Mouse (Mus musculus) 3134 (cell line): ENCODE data around the gene Rcbtb2.

Experiments used
- DNase-seq: peaks from one replicate; pipeline ENCODE4 v3.0.0-alpha.2; 2011; ENCODE audit warnings: low spot score; ENCODE audit not compliant: insufficient read length; ENCODE audit errors: extremely low read depth

Rcbtb2 gene

DNA sequence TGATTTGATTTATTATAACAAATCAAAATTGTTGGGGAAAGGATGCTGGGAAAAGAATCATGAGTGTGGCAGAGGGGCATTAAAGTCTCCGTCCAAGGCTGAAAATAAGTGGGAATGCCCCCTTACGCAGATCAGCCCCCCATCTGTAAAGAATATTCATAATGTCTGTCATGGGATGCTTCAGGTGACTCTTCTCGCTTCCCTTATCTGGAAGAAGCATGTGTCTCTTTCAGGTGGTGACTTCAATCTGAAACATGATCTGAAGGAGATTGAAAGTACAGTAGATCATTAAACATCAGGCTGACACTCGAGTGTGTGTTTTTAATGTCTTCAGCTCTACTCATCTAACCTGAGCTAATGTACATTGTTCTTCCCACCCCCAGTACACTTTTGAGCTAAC lies 22.7 kb downstream of the Rcbtb2 start:
- no peak for DNase-seq

- peak; percentile 16 for DNase-seq
Measured at GRCm38 (mm10) chr14:73146721-73147120, 23.9 kb downstream of the Rcbtb2 start.

DNA sequence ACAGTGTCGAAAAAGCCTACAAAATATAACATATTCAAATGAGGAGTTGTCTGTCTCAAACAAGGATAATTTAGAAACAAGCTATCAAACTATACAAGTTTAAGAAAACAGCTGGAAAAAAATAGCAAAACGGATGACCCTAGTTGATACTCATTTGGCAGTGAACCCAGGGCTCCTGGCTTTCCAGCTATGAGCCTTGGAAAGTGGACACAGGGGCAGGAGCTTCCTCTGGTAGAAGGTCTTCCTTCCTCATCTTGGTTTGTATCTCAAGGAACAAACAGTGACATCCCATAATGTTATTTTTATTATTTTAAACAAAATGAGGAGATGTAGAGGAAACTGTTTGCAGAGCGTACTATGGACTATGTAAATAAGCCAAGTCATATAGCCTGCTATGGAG lies 25.3 kb downstream of the Rcbtb2 start:
- DNase-seq = no peak

GRCm38 (mm10) chr14:73161303-73161702 lies 38.5 kb downstream of the Rcbtb2 start:
- no peak for DNase-seq

GRCm38 (mm10) chr14:73162192-73162800 lies 39.5 kb downstream of the Rcbtb2 start:
- no peak for DNase-seq

GRCm38 (mm10) chr14:73163363-73163998 lies 40.6 kb downstream of the Rcbtb2 start:
- DNase-seq = no peak

DNA sequence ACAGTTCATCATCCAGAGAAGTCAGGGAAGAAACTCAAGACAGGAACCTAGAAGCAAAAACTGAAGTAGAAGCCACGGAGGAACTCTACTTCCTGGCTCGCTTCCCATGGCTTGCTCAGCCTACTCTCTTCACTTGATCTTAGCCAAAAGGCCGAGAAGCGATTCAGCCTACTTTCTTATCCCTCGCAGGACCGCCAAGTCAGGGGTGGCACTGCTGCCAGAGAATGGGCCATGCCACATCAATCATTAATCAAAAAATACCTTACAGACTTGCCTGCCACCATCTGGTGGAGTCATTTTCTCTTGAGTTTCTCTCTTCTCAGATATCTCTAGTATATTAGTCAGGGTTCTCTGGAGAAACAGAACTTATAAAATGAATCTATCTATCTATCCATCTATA lies 42.3 kb downstream of the Rcbtb2 start:
- no peak for DNase-seq

DNA sequence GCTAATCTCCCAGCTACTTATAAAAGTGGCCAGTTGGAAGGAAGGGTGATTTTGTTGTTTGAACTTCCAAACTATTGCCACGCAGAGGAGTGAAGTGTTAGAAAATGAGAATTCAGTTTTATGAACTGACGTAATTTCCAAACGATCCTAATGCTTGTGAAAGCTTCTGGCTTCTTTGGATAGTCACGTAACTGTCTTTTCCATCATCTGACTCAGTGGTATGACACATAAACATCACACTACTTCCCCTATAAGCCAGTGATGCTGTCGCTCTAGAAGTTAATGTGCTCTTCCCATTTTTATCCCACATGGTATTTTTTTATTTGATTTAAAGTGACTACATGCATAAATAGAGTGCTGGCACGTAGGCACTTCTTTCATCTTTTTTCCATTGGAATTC lies 45.8 kb downstream of the Rcbtb2 start:
- no peak for DNase-seq

DNA sequence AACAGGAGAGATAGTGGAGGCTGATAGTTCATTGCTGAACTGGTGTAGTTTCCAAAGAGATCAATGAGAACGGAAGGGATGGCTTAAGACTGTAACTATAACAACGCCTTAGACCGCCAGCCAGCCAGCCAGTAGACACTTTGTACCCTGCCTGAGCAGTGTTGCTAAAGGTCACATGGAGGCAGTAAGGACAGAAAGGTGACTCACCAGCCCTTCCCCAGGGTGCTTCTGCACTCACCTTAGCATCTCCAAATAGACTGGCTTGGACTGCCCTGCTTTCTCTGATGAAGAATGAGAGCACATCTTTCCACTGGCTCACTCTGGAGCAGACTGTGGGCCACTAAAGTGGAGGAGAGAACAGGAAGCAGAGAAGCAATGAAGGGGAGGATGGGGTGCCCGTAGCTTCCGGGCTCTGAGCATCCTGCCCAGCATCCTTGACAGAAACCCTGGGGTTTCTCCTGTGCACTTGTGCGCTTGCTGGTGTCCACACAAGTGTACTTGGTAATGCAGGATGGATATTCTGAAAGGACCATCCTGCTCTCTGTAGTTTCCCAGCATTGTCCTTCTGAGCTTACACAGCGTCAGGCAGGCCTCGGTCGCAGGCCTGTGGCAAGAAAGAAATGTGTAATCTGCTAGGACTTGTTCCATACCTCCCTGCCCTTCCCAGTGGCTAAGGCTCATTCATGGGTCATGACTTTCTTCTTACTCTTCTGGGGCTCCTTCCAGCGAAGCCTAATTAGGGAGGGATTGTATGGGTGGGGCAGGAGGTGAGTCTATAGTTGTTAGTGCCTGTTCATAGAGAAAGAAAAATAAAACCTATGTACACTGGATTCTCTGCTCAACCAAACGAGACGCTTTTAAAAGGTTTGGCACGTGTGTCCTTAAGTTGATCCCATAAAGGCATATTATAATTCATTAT lies 47.3 kb downstream of the Rcbtb2 start:
- DNase-seq = no peak

- DNase-seq = no peak
Measured at GRCm38 (mm10) chr14:73172196-73173011, 49.6 kb downstream of the Rcbtb2 start.

DNA sequence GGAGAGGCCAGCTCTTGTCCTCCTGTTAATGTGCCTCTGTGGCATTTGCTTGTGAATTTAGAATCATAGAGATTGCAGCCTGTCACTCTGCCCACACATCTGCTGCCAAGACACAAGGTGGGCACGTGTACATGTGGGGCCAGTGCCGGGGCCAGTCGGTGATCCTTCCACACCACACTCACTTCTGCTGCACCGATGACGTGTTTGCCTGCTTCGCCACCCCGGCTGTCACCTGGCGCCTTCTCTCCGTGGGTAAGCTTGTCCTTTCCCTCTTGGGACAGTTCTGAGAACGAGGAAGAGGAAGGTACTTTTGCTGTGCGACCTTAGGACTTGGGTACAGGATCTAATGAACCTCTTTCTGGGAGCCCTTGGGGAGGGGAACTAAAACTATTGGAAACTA lies 50.8 kb downstream of the Rcbtb2 start:
- no peak for DNase-seq

- no peak for DNase-seq
Measured at GRCm38 (mm10) chr14:73174091-73174995, 51.5 kb downstream of the Rcbtb2 start.

DNA sequence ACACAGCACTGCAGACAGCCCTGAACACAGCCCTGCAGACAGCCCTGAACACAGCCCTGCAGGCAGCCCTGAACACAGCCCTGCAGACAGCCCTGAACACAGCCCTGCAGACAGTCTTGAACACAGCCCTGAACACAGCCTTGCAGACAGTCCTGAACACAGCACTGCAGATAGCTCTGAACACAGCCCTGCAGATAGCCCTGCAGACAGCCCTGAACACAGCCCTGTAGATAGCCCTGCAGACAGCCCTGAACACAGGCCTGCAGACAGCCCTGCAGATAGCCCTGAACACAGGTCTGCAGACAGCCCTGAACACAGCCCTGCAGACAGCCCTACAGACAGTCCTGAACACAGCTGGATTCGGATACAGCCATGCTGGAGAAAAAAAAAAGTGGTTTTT lies 52.2 kb downstream of the Rcbtb2 start:
- DNase-seq = no peak

GRCm38 (mm10) chr14:73175814-73176213 lies 53.0 kb downstream of the Rcbtb2 start:
- DNase-seq = no peak

DNA sequence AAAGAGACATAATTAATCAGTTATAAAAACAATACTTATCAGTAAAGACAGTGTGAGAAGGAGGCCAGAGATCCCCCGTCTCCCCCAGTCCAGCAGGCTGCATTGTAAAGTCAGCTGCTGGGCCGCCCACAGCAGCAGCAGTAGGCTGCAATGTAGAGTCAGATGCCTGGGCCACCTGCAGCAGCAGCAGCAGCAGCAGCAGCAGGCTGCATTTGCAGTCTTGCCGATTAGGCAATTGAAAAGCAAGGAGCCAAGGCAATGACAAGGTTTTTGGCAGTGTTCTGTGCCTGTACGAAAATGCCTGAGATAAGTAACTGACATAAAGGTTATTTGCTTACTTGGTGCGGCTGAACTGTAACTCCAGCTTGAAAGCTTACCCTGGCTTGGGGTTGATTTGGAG lies 53.4 kb downstream of the Rcbtb2 start:
- DNase-seq = no peak

GRCm38 (mm10) chr14:73177961-73178360 lies 55.1 kb downstream of the Rcbtb2 start:
- DNase-seq = no peak

DNA sequence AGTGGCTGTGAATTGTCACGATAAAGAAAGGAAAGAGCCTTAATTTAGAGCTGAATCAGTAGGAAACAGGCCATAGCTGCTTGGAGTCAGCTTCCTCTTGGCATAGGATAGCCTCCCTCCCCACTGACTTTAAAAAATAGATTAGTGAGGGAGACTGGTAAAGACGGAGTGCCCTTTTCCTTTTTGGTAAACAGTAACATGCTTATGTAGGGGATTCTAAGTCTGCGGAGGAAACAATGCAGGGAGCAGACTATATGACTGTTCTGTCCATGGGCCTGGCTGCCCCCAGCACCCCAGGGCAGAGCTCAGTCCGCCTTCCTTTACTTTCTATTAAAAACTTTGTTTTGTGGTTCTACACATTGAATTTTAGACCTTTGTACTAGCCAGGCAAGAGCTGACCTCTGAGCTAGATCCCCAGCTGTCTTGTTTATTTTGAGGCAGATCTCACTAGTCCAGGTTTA lies 56.4 kb downstream of the Rcbtb2 start:
- DNase-seq = no peak

DNA sequence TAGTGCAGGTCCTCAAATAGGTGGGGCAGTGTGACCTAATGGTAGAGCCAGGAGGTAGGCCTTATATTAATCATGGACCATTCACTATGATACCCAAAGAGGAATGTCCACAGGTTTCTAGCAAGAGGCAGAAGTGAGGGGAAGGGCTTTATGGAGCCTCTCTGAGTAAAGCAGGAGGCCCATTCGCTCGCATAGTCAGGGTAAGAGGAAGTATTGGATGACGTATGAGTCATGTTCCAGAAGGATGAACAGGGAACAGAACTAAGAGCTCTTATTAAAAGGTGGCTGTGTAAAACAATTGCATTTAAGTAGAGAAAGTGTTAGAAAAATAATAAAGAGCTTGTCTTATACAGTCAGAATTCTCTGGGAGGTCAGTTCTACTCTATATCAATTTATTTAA lies 57.8 kb downstream of the Rcbtb2 start:
- DNase-seq = no peak

DNA sequence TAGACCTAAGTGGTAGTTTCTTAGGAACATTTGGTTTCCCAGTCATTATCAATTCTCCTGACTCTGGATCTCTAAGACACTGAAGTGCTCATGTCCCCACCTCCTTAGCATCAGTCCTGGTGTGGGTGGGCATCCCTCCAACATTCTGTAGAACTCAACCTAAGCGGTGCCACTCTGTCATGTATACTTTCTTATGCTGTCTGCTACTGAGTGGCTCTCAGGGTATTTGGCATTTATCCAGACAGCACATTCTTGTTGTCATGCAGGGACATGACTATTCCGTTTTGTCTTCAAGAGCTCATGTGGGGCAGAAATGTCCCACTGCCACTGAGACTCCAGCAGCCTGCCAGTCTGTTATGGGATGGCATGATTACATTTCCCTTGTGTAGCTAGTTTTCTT lies 58.3 kb downstream of the Rcbtb2 start:
- no peak for DNase-seq

GRCm38 (mm10) chr14:73186875-73187274 lies 64.0 kb downstream of the Rcbtb2 start:
- DNase-seq = no peak
